Mouse (Mus musculus) intestine, embryonic 14.5 days (tissue): ENCODE data around the gene Ush2a. TPM values are rescaled to one million over a fixed set of nuclear protein-coding genes. Genes with fewer than 3 reads are reported as not detected.

Experiments used
- ATAC-seq: fragments of 200-750 bp; cut with Nextera tagmentation; replicated peaks from 2 replicates; pipeline ENCODE4 v1.8.0; 2017; ENCODE audit warnings: low read depth, moderate number of reproducible peaks, moderate TSS enrichment, moderate library complexity; ENCODE audit not compliant: low FRiP score, low TSS enrichment
- DNase-seq: peaks from one replicate; pipeline ENCODE4 v3.0.0-alpha.2; 2018; ENCODE audit warnings: low spot score
- H3K27ac ChIP-seq: fragments of 300-500 bp; sonication (generic); 2 replicates; pipeline ENCODE4 v1.5.1; 2014; ENCODE audit warnings: low read depth, mild to moderate bottlenecking, control low read depth
- H3K27me3 ChIP-seq: fragments of 300-500 bp; sonication (generic); replicated peaks from 2 replicates; pipeline ENCODE4 v1.6.1; 2014; ENCODE audit warnings: low read length, control low read depth; ENCODE audit not compliant: control insufficient read depth, insufficient read depth
- H3K36me3 ChIP-seq: fragments of 300-500 bp; sonication (generic); 2 replicates; pipeline ENCODE4 v1.6.1; 2014; ENCODE audit warnings: low read length, control low read depth; ENCODE audit not compliant: control insufficient read depth, insufficient read depth
- H3K4me1 ChIP-seq: fragments of 300-500 bp; sonication (generic); replicated peaks from 2 replicates; pipeline ENCODE4 v1.6.1; 2014; ENCODE audit warnings: low read length, control low read depth, mixed read lengths; ENCODE audit not compliant: control insufficient read depth, insufficient read depth
- H3K4me2 ChIP-seq: fragments of 300-500 bp; sonication (generic); 2 replicates; pipeline ENCODE4 v1.6.1; 2014; ENCODE audit warnings: low read length
- H3K4me3 ChIP-seq: fragments of 300-500 bp; sonication (generic); 2 replicates; pipeline ENCODE4 v1.5.1; 2014; ENCODE audit warnings: low read depth, low read length, control low read depth, mixed read lengths
- H3K9ac ChIP-seq: fragments of 300-500 bp; sonication (generic); 2 replicates; pipeline ENCODE4 v1.6.1; 2014; ENCODE audit warnings: mild to moderate bottlenecking, low read length
- H3K9me3 ChIP-seq: fragments of 300-500 bp; sonication (generic); 2 replicates; pipeline ENCODE4 v1.6.1; 2016; ENCODE audit warnings: low read length, control low read depth; ENCODE audit not compliant: control insufficient read depth
- WGBS: fragments of 180-500 bp; shearing (Covaris S2); extraction: QIAGEN DNeasy Blood & Tissue Kit; methylation state at CpG from one replicate; pipeline ENCODE4 v1.1.7; 2014; 5-methylcytosine and 5-hydroxymethylcytosine counted together
- polyA plus RNA-seq: library from polyadenylated mRNA; unstranded; fragments of >200 nt; fragmentation: Nextera tagmentation; extraction: Ambion mirVana; gene quantifications from 2 replicates; pipeline ENCODE4 v1.2.1, GENCODE M21; 2014

Ush2a gene
- polyA plus RNA-seq, 1 experiment from 2014 or later: 0.04 TPM

GRCm38 (mm10) chr1:188577376-188577775 lies 315.6 kb downstream of the Ush2a start:
- H3K4me2 ChIP-seq: no peak overlapping the region
- no peak for DNase-seq
- 84% methylated on average over 4 of the region's 4 CpGs for WGBS
- no peak overlapping the region for H3K9ac ChIP-seq
- H3K27me3 ChIP-seq: no peaks in the 10 kb centered on the region
- no peaks in the 10 kb centered on the region for H3K36me3 ChIP-seq
- H3K4me3 ChIP-seq: no peak overlapping the region
- ATAC-seq: no peak
- no peak overlapping the region for H3K27ac ChIP-seq
- H3K4me1 ChIP-seq: no peaks in the 10 kb centered on the region
- no peaks in the 10 kb centered on the region for H3K9me3 ChIP-seq

- Histone ChIP-seq H3K9ac (no peak overlapping the region), H3K4me1 (no peaks in the 10 kb centered on the region), H3K9me3 (no peaks in the 10 kb centered on the region), H3K4me2 (no peak overlapping the region), H3K27ac (no peak overlapping the region), H3K4me3 (no peak overlapping the region), H3K36me3 (no peaks in the 10 kb centered on the region), H3K27me3 (no peaks in the 10 kb centered on the region)
- DNase-seq: no peak
- ATAC-seq: no peak
- WGBS: 47% methylated on average over 4 of the region's 4 CpGs
Observed at GRCm38 (mm10) chr1:188581136-188581535, 319.3 kb downstream of the Ush2a start.

GRCm38 (mm10) chr1:188595251-188595650 lies 333.4 kb downstream of the Ush2a start:
- H3K27ac ChIP-seq: no peak overlapping the region
- ATAC-seq: no peak
- no peaks in the 10 kb centered on the region for H3K36me3 ChIP-seq
- 63% methylated on average over 4 of the region's 4 CpGs for WGBS
- no peaks in the 10 kb centered on the region for H3K9me3 ChIP-seq
- H3K4me2 ChIP-seq: no peak overlapping the region
- H3K9ac ChIP-seq: no peak overlapping the region
- H3K4me3 ChIP-seq: no peak overlapping the region
- no peaks in the 10 kb centered on the region for H3K27me3 ChIP-seq
- no peak for DNase-seq
- no peaks in the 10 kb centered on the region for H3K4me1 ChIP-seq

- DNase-seq: no peak
- Histone ChIP-seq H3K9me3 (no peaks in the 10 kb centered on the region), H3K4me1 (no peaks in the 10 kb centered on the region), H3K27me3 (no peaks in the 10 kb centered on the region), H3K4me2 (no peak overlapping the region), H3K27ac (no peak overlapping the region), H3K36me3 (no peaks in the 10 kb centered on the region), H3K9ac (no peak overlapping the region), H3K4me3 (no peak overlapping the region)
- ATAC-seq: no peak
- WGBS: 90% methylated on average over 7 of the region's 7 CpGs
Observed at GRCm38 (mm10) chr1:188598052-188598451, 336.2 kb downstream of the Ush2a start.

GRCm38 (mm10) chr1:188599134-188599533 lies 337.3 kb downstream of the Ush2a start:
- DNase-seq (no peak), ATAC-seq (no peak)
- Histone ChIP-seq H3K27ac (no peak overlapping the region), H3K36me3 (no peaks in the 10 kb centered on the region), H3K4me3 (no peak overlapping the region), H3K27me3 (no peaks in the 10 kb centered on the region), H3K9ac (no peak overlapping the region), H3K4me1 (no peaks in the 10 kb centered on the region), H3K9me3 (no peaks in the 10 kb centered on the region), H3K4me2 (no peak overlapping the region)
- 91% methylated on average over 8 of the region's 8 CpGs for WGBS

GRCm38 (mm10) chr1:188606450-188606849 lies 344.6 kb downstream of the Ush2a start:
- Histone ChIP-seq H3K27me3 (no peaks in the 10 kb centered on the region), H3K9me3 (no peaks in the 10 kb centered on the region), H3K4me3 (no peak overlapping the region), H3K4me1 (no peaks in the 10 kb centered on the region), H3K4me2 (no peak overlapping the region), H3K36me3 (no peaks in the 10 kb centered on the region), H3K9ac (no peak overlapping the region), H3K27ac (no peak overlapping the region)
- no peak for ATAC-seq
- DNase-seq: no peak

- Histone ChIP-seq H3K27me3 (no peaks in the 10 kb centered on the region), H3K9me3 (no peaks in the 10 kb centered on the region), H3K9ac (no peak overlapping the region), H3K27ac (no peak overlapping the region), H3K4me2 (no peak overlapping the region), H3K4me1 (no peaks in the 10 kb centered on the region), H3K36me3 (no peaks in the 10 kb centered on the region), H3K4me3 (no peak overlapping the region)
- 57% methylated on average over 5 of the region's 5 CpGs for WGBS
- DNase-seq (no peak), ATAC-seq (no peak)
Observed at GRCm38 (mm10) chr1:188616547-188616946, 354.7 kb downstream of the Ush2a start.

GRCm38 (mm10) chr1:188633736-188634135 lies 371.9 kb downstream of the Ush2a start:
- no peaks in the 10 kb centered on the region for H3K9me3 ChIP-seq
- no peak overlapping the region for H3K27ac ChIP-seq
- H3K4me1 ChIP-seq: no peaks in the 10 kb centered on the region
- no peaks in the 10 kb centered on the region for H3K36me3 ChIP-seq
- H3K4me2 ChIP-seq: no peak overlapping the region
- ATAC-seq (no peak), DNase-seq (no peak)
- H3K4me3 ChIP-seq: no peak overlapping the region
- no peaks in the 10 kb centered on the region for H3K27me3 ChIP-seq
- no peak overlapping the region for H3K9ac ChIP-seq
- 58% methylated on average over 4 of the region's 4 CpGs for WGBS

GRCm38 (mm10) chr1:188639666-188640065 lies 377.8 kb downstream of the Ush2a start:
- Histone ChIP-seq H3K36me3 (no peaks in the 10 kb centered on the region), H3K4me2 (no peak overlapping the region)
- no peak for ATAC-seq

More at GRCm38 (mm10) chr1:188639666-188640065, 377.8 kb downstream of the Ush2a start:
- DNase-seq: no peak
- no peak overlapping the region for H3K9ac ChIP-seq
- H3K9me3 ChIP-seq: no peaks in the 10 kb centered on the region
- H3K27me3 ChIP-seq: no peaks in the 10 kb centered on the region
- H3K27ac ChIP-seq: no peak overlapping the region
- H3K4me3 ChIP-seq: no peak overlapping the region
- no peaks in the 10 kb centered on the region for H3K4me1 ChIP-seq
